Mouse (Mus musculus): ENCODE measurements around the gene Dgkb. TPM values are rescaled to one million over a fixed set of nuclear protein-coding genes. Genes with fewer than 3 reads are reported as not detected.

Dgkb gene
- polyA plus RNA-seq, 1 experiment from 2014 or later = 0.73 TPM

GRCm38 (mm10) chr12:38436131-38436436 lies 618.6 kb downstream of the Dgkb start:
- no peak overlapping the region for H3K9ac ChIP-seq (ENCODE audit: low read depth, low read length)
- no peaks in the 10 kb centered on the region for H3K36me3 ChIP-seq (ENCODE audit: control insufficient read depth, insufficient read depth, low read length)
- H3K4me2 ChIP-seq (replicated peaks; ENCODE audit: low read depth, low read length) = no peak overlapping the region
- no peaks in the 10 kb centered on the region for H3K4me1 ChIP-seq (ENCODE audit: control insufficient read depth, insufficient read depth, low read length)
- H3K9me3 ChIP-seq (ENCODE audit: control insufficient read depth, low read length) = no peaks in the 10 kb centered on the region
- H3K27ac ChIP-seq (ENCODE audit: low read depth, low read length) = no peak overlapping the region
- H3K27me3 ChIP-seq (ENCODE audit: control insufficient read depth, insufficient read depth, low read length) = no peaks in the 10 kb centered on the region
- no peak for ATAC-seq (ENCODE audit: low FRiP score, low TSS enrichment)
- WGBS = 70% methylated on average over 1 of the region's 1 CpGs
- no peak overlapping the region for H3K4me3 ChIP-seq (ENCODE audit: low read length)

- Histone ChIP-seq H3K9me3 (ENCODE audit: control insufficient read depth, low read length) (no peaks in the 10 kb centered on the region), H3K27ac (ENCODE audit: low read depth, low read length) (no peak overlapping the region), H3K4me1 (ENCODE audit: control insufficient read depth, insufficient read depth, low read length) (no peaks in the 10 kb centered on the region), H3K4me3 (ENCODE audit: low read length) (no peak overlapping the region), H3K9ac (ENCODE audit: low read depth, low read length) (no peak overlapping the region), H3K27me3 (ENCODE audit: control insufficient read depth, insufficient read depth, low read length) (no peaks in the 10 kb centered on the region), H3K4me2 (replicated peaks; ENCODE audit: low read depth, low read length) (no peak overlapping the region), H3K36me3 (ENCODE audit: control insufficient read depth, insufficient read depth, low read length) (no peaks in the 10 kb centered on the region)
- ATAC-seq (ENCODE audit: low FRiP score, low TSS enrichment) = no peak
- WGBS = 73% methylated on average over 7 of the region's 7 CpGs
Measured at GRCm38 (mm10) chr12:38450323-38451087, 633.0 kb downstream of the Dgkb start.

GRCm38 (mm10) chr12:38451677-38452076 lies 634.2 kb downstream of the Dgkb start:
- no peak for ATAC-seq (ENCODE audit: low FRiP score, low TSS enrichment)
- no peak overlapping the region for H3K4me3 ChIP-seq (ENCODE audit: low read length)
- WGBS = 72% methylated on average over 3 of the region's 3 CpGs

GRCm38 (mm10) chr12:38468191-38468590 lies 650.7 kb downstream of the Dgkb start:
- no peaks in the 10 kb centered on the region for H3K36me3 ChIP-seq (ENCODE audit: control insufficient read depth, insufficient read depth, low read length)
- H3K4me2 ChIP-seq (replicated peaks; ENCODE audit: low read depth, low read length) = no peak overlapping the region
- no peak overlapping the region for H3K4me3 ChIP-seq (ENCODE audit: low read length)
- H3K27me3 ChIP-seq (ENCODE audit: control insufficient read depth, insufficient read depth, low read length) = no peaks in the 10 kb centered on the region
- no peaks in the 10 kb centered on the region for H3K9me3 ChIP-seq (ENCODE audit: control insufficient read depth, low read length)
- no peak overlapping the region for H3K9ac ChIP-seq (ENCODE audit: low read depth, low read length)
- ATAC-seq (ENCODE audit: low FRiP score, low TSS enrichment) = no peak
- no peak overlapping the region for H3K27ac ChIP-seq (ENCODE audit: low read depth, low read length)
- H3K4me1 ChIP-seq (ENCODE audit: control insufficient read depth, insufficient read depth, low read length) = no peaks in the 10 kb centered on the region

More at GRCm38 (mm10) chr12:38451677-38452076, 634.2 kb downstream of the Dgkb start:
- Histone ChIP-seq H3K27ac (ENCODE audit: low read depth, low read length) (no peak overlapping the region), H3K36me3 (ENCODE audit: control insufficient read depth, insufficient read depth, low read length) (no peaks in the 10 kb centered on the region), H3K9ac (ENCODE audit: low read depth, low read length) (no peak overlapping the region), H3K27me3 (ENCODE audit: control insufficient read depth, insufficient read depth, low read length) (no peaks in the 10 kb centered on the region), H3K9me3 (ENCODE audit: control insufficient read depth, low read length) (no peaks in the 10 kb centered on the region), H3K4me1 (ENCODE audit: control insufficient read depth, insufficient read depth, low read length) (no peaks in the 10 kb centered on the region), H3K4me2 (replicated peaks; ENCODE audit: low read depth, low read length) (no peak overlapping the region)

- Histone ChIP-seq H3K9me3 (ENCODE audit: control insufficient read depth, low read length) (no peaks in the 10 kb centered on the region), H3K4me3 (ENCODE audit: low read length) (no peak overlapping the region), H3K4me2 (replicated peaks; ENCODE audit: low read depth, low read length) (no peak overlapping the region), H3K27ac (ENCODE audit: low read depth, low read length) (no peak overlapping the region), H3K4me1 (ENCODE audit: control insufficient read depth, insufficient read depth, low read length) (no peaks in the 10 kb centered on the region), H3K27me3 (ENCODE audit: control insufficient read depth, insufficient read depth, low read length) (no peaks in the 10 kb centered on the region), H3K9ac (ENCODE audit: low read depth, low read length) (no peak overlapping the region), H3K36me3 (ENCODE audit: control insufficient read depth, insufficient read depth, low read length) (no peaks in the 10 kb centered on the region)
- no peak for ATAC-seq (ENCODE audit: low FRiP score, low TSS enrichment)
Measured at GRCm38 (mm10) chr12:38468605-38469004, 651.1 kb downstream of the Dgkb start.

GRCm38 (mm10) chr12:38497229-38497628 lies 679.7 kb downstream of the Dgkb start:
- no peak for ATAC-seq (ENCODE audit: low FRiP score, low TSS enrichment)
- H3K27me3 ChIP-seq (ENCODE audit: control insufficient read depth, insufficient read depth, low read length) = no peaks in the 10 kb centered on the region
- no peak overlapping the region for H3K9ac ChIP-seq (ENCODE audit: low read depth, low read length)
- H3K9me3 ChIP-seq (ENCODE audit: control insufficient read depth, low read length) = no peaks in the 10 kb centered on the region
- H3K36me3 ChIP-seq (ENCODE audit: control insufficient read depth, insufficient read depth, low read length) = no peaks in the 10 kb centered on the region
- no peak overlapping the region for H3K27ac ChIP-seq (ENCODE audit: low read depth, low read length)
- H3K4me3 ChIP-seq (ENCODE audit: low read length) = no peak overlapping the region
- H3K4me2 ChIP-seq (replicated peaks; ENCODE audit: low read depth, low read length) = no peak overlapping the region
- H3K4me1 ChIP-seq (ENCODE audit: control insufficient read depth, insufficient read depth, low read length) = no peaks in the 10 kb centered on the region
- WGBS = 84% methylated on average over 2 of the region's 2 CpGs

GRCm38 (mm10) chr12:38500931-38501330 lies 683.4 kb downstream of the Dgkb start:
- 68% methylated on average over 3 of the region's 3 CpGs for WGBS

GRCm38 (mm10) chr12:38508195-38508594 lies 690.7 kb downstream of the Dgkb start:
- no peak overlapping the region for H3K4me3 ChIP-seq (ENCODE audit: low read length)
- no CpG with 5 or more reads among the region's 1 CpGs for WGBS
- no peak overlapping the region for H3K9ac ChIP-seq (ENCODE audit: low read depth, low read length)
- H3K27ac ChIP-seq (ENCODE audit: low read depth, low read length) = no peak overlapping the region
- no peaks in the 10 kb centered on the region for H3K9me3 ChIP-seq (ENCODE audit: control insufficient read depth, low read length)
- no peaks in the 10 kb centered on the region for H3K27me3 ChIP-seq (ENCODE audit: control insufficient read depth, insufficient read depth, low read length)
- no peaks in the 10 kb centered on the region for H3K36me3 ChIP-seq (ENCODE audit: control insufficient read depth, insufficient read depth, low read length)
- no peak overlapping the region for H3K4me2 ChIP-seq (replicated peaks; ENCODE audit: low read depth, low read length)
- no peak for ATAC-seq (ENCODE audit: low FRiP score, low TSS enrichment)
- H3K4me1 ChIP-seq (ENCODE audit: control insufficient read depth, insufficient read depth, low read length) = no peaks in the 10 kb centered on the region

More at GRCm38 (mm10) chr12:38500931-38501330, 683.4 kb downstream of the Dgkb start:
- Histone ChIP-seq H3K27ac (ENCODE audit: low read depth, low read length) (no peak overlapping the region), H3K9ac (ENCODE audit: low read depth, low read length) (no peak overlapping the region), H3K4me2 (replicated peaks; ENCODE audit: low read depth, low read length) (no peak overlapping the region), H3K4me1 (ENCODE audit: control insufficient read depth, insufficient read depth, low read length) (no peaks in the 10 kb centered on the region), H3K36me3 (ENCODE audit: control insufficient read depth, insufficient read depth, low read length) (no peaks in the 10 kb centered on the region), H3K27me3 (ENCODE audit: control insufficient read depth, insufficient read depth, low read length) (no peaks in the 10 kb centered on the region), H3K9me3 (ENCODE audit: control insufficient read depth, low read length) (no peaks in the 10 kb centered on the region), H3K4me3 (ENCODE audit: low read length) (no peak overlapping the region)
- ATAC-seq (ENCODE audit: low FRiP score, low TSS enrichment) = no peak

GRCm38 (mm10) chr12:38545431-38545830 lies 727.9 kb downstream of the Dgkb start:
- Histone ChIP-seq H3K4me2 (replicated peaks; ENCODE audit: low read depth, low read length) (no peak overlapping the region), H3K9ac (ENCODE audit: low read depth, low read length) (no peak overlapping the region), H3K9me3 (ENCODE audit: control insufficient read depth, low read length) (no peaks in the 10 kb centered on the region), H3K27ac (ENCODE audit: low read depth, low read length) (no peak overlapping the region), H3K4me3 (ENCODE audit: low read length) (no peak overlapping the region), H3K27me3 (ENCODE audit: control insufficient read depth, insufficient read depth, low read length) (no peaks in the 10 kb centered on the region), H3K4me1 (ENCODE audit: control insufficient read depth, insufficient read depth, low read length) (no peaks in the 10 kb centered on the region), H3K36me3 (ENCODE audit: control insufficient read depth, insufficient read depth, low read length) (no peaks in the 10 kb centered on the region)
- ATAC-seq (ENCODE audit: low FRiP score, low TSS enrichment) = no peak
- WGBS = 51% methylated on average over 4 of the region's 4 CpGs

Measured in kidney, embryonic 14.5 days (tissue).